Mouse (Mus musculus): ENCODE data around the gene Nptx1.

DNA sequence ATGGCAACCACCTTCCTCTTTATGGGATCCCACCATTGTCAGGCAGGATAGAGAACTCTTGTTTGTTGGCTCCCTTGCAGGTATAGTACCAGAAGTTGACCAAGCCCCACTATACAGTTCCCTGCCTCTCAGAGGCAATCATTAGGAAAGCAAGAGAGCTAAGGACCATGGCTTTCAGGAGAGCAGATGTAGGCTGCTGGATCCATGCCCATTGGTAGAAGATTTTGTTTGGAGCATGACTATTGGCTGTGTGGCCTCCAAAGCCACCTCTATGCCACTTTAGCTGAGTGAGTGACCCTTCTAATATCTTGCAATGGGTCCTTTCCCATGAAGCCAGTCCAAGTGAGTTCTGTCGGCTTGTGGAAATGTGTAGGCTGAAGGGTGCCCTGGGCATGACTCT is 28.2 kb downstream of the Nptx1 start:
- no peak for TF ChIP-seq CTCF (conservative IDR thresholded peaks at IDR 0.05; ENCODE audit: low read length)
- TF ChIP-seq NANOG (IDR thresholded peaks at IDR 0.05; ENCODE audit: borderline replicate concordance, low read length), result no peak
- no peak for TF ChIP-seq POU5F1 (IDR thresholded peaks at IDR 0.05; ENCODE audit: borderline replicate concordance, low read length)

Data from E14TG2a.4 (cell line).